In genomic region chr6:51172331-51172791, GRCm38 (mm10) we compare ENCODE assay signal across 8 mouse cellular contexts.
A peak's percentile ranks its signal among the peaks of the same experiment; 100 is the strongest.
DNase-seq lines count a peak whose midpoint lies in the region; ATAC-seq lines count a peak whose summit lies in the region.

No protein-coding gene starts in this region.

- ATAC-seq in kidney, embryonic 14.5 days (ENCODE audit: low FRiP score, low TSS enrichment): peak; percentile 13; the same call in 1 of the 2 replicates
- no peak for ATAC-seq in forebrain, embryonic 12.5 days (ENCODE audit: low FRiP score)
- ATAC-seq in midbrain, embryonic 16.5 days: no peak

- DNase-seq in kidney, adult 11 months: no peak
- peak; percentile 58 for DNase-seq in kidney, postnatal 14 days
- no peak for DNase-seq in right cerebral cortex, postnatal 14 days
- no peak for DNase-seq in frontal cortex, postnatal 36 days (ENCODE audit: low spot score in 2 of 2)
- no peak for DNase-seq in spleen, postnatal 4 days (ENCODE audit: low spot score in 2 of 2)

- H3K27ac ChIP-seq in kidney, embryonic 14.5 days (ENCODE audit: low read depth, low read length): peak overlapping the region; percentile 95
- H3K27ac ChIP-seq in forebrain, embryonic 12.5 days: no peak overlapping the region; the same call in 1 of the 2 replicates
- no peak overlapping the region for H3K27ac ChIP-seq in midbrain, embryonic 16.5 days (ENCODE audit: low read length)

- H3K9me3 ChIP-seq in kidney, embryonic 14.5 days (ENCODE audit: control insufficient read depth, low read length): no peaks in the 10 kb centered on the region
- no peaks in the 10 kb centered on the region for H3K9me3 ChIP-seq in forebrain, embryonic 12.5 days
- no peaks in the 10 kb centered on the region for H3K9me3 ChIP-seq in midbrain, embryonic 16.5 days (replicated peaks; ENCODE audit: control insufficient read depth, low read length, poor library complexity, severe bottlenecking)

- WGBS in kidney, embryonic 14.5 days: 4% methylated on average over 12 of the region's 12 CpGs
- 3% methylated on average over 12 of the region's 12 CpGs for WGBS in forebrain, embryonic 12.5 days
- 3% methylated on average over 12 of the region's 12 CpGs for WGBS in midbrain, embryonic 16.5 days

- H3K4me2 ChIP-seq in kidney, embryonic 14.5 days (replicated peaks; ENCODE audit: low read depth, low read length): peak overlapping the region; percentile 74
- peak overlapping the region; percentile 49 for H3K4me2 ChIP-seq in forebrain, embryonic 12.5 days
- H3K4me2 ChIP-seq in midbrain, embryonic 16.5 days (ENCODE audit: low read length): peak overlapping the region; percentile 21; the same call in 1 of the 2 replicates

- peaks cover 4% of the 10 kb centered on the region for H3K27me3 ChIP-seq in kidney, embryonic 14.5 days (ENCODE audit: control insufficient read depth, insufficient read depth, low read length)
- peaks cover 68% of the 10 kb centered on the region for H3K27me3 ChIP-seq in forebrain, embryonic 12.5 days
- peaks cover 36% of the 10 kb centered on the region for H3K27me3 ChIP-seq in midbrain, embryonic 16.5 days (ENCODE audit: control insufficient read depth, insufficient read depth, low read depth, low read length)

- peak overlapping the region; percentile 70 for H3K9ac ChIP-seq in kidney, embryonic 14.5 days (ENCODE audit: low read depth, low read length)
- H3K9ac ChIP-seq in forebrain, embryonic 12.5 days: no peak overlapping the region
- no peak overlapping the region for H3K9ac ChIP-seq in midbrain, embryonic 16.5 days (ENCODE audit: low read depth, low read length)

- peak overlapping the region; percentile 36 for H3K4me3 ChIP-seq in kidney, embryonic 14.5 days (ENCODE audit: low read length)
- peak overlapping the region; percentile 15; the same call in 1 of the 2 replicates for H3K4me3 ChIP-seq in forebrain, embryonic 12.5 days (replicated peaks)
- no peak overlapping the region for H3K4me3 ChIP-seq in midbrain, embryonic 16.5 days (ENCODE audit: low read depth, low read length)

- H3K36me3 ChIP-seq in kidney, embryonic 14.5 days (ENCODE audit: control insufficient read depth, insufficient read depth, low read length): no peaks in the 10 kb centered on the region
- no peaks in the 10 kb centered on the region for H3K36me3 ChIP-seq in forebrain, embryonic 12.5 days (replicated peaks)
- no peaks in the 10 kb centered on the region for H3K36me3 ChIP-seq in midbrain, embryonic 16.5 days (ENCODE audit: control insufficient read depth, insufficient read depth, low read length)

- peaks cover 28% of the 10 kb centered on the region for H3K4me1 ChIP-seq in kidney, embryonic 14.5 days (ENCODE audit: control insufficient read depth, insufficient read depth, low read length)
- H3K4me1 ChIP-seq in forebrain, embryonic 12.5 days: peaks cover 39% of the 10 kb centered on the region
- peaks cover 9% of the 10 kb centered on the region for H3K4me1 ChIP-seq in midbrain, embryonic 16.5 days (ENCODE audit: control insufficient read depth, insufficient read depth, low read length)

Comparison
In these comparisons a context has a peak if more than half of its experiments do, and no peak if none do; other contexts are left out.
1. H3K4me2 ChIP-seq: peak in every context shown above with its lines; median percentile 74 in kidney, embryonic 14.5 days; 49 in forebrain, embryonic 12.5 days; 21 in midbrain, embryonic 16.5 days.